In the genomic region with DNA sequence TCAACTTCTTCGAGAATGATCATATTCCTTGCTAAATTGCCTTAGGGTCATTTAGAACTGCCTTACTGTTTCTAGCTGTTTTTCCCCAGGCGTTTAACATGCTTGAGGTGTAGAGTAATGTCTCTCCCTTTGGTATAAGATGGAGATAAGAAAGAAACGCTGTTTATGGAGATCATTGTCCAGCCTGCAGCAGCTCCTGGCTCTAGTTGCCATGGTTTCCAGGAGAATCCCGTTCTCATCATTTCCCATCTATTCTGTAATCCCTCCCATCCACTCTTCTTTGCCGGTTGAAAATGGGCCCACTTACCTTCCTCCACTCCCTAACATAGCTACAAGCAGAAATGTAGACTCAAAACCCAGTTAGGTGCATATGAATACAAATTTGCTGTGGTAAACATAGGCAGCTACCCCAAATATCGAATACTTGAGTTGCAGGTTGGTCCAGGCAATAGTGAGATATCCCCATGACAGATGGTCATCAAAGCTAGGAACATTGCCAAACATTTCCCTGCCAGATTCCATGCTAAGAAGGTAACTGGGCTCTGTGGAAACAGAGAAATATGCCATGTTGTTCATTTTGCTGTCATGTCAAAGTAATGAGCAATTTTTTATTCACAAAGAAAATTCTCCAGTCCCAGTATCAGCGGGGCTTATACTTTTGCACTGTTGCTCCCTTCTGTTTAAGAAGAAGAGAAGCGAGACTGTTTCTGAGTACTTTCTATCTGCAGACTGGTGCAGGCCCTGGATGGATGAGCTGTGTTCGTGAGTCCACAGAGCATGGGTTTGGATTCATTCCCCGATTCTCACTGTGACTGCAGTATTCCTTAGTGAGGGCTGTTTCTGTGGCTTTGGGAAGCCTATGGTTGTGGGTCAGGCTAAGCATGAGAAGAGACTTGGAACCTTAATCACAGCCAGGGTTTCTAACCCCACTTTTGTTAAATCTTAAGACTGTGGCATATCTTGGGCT, we compare ENCODE assay signal across 20 mouse cellular contexts. TPM values are rescaled to one million over a fixed set of nuclear protein-coding genes. Genes with fewer than 3 reads are reported as not detected.
DNase-seq lines count a peak whose midpoint lies in the region; ATAC-seq and TF ChIP-seq lines count a peak whose summit lies in the region.
"Had no signal": no experiment of that assay in that cellular context is flagged by ENCODE, and none has a peak within 500 bp of the region (broad histone marks: within the 10 kb centered on the region; RNA-seq: fewer than 3 reads in every experiment).

No protein-coding gene starts in this region.

- TF ChIP-seq CTCF in heart, adult 2 months (IDR thresholded peaks at IDR 0.05): no peak
- no peak for TF ChIP-seq CTCF in hindbrain, postnatal 0 days (IDR thresholded peaks at IDR 0.05; ENCODE audit: low read depth)

- no peak for TF ChIP-seq EP300 in heart, adult 2 months (IDR thresholded peaks at IDR 0.05; ENCODE audit: insufficient read depth, low read depth, low read length)

- no peak overlapping the region for H3K4me3 ChIP-seq in heart, adult 2 months
- H3K4me3 ChIP-seq in hindbrain, postnatal 0 days (ENCODE audit: low read length): no peak overlapping the region
- no peak overlapping the region for H3K4me3 ChIP-seq in liver, embryonic 11.5 days (ENCODE audit: low read depth, low read length)
- H3K4me3 ChIP-seq: embryonic facial prominence, embryonic 15.5 days; neural tube, embryonic 12.5 days had no signal

- DNase-seq in heart, adult 11 months: peak; percentile 59
- DNase-seq in heart, adult 2 months: no peak
- peak; percentile 93 to 96 for DNase-seq in cerebellum, postnatal 10 days
- DNase-seq in hindbrain, postnatal 0 days (ENCODE audit: low spot score): peak; percentile 80
- DNase-seq in ovary, postnatal 10 days (ENCODE audit: low spot score): no peak
- DNase-seq in liver, embryonic 11.5 days (ENCODE audit: low spot score): no peak
- DNase-seq in right cerebral cortex, adult 2 months (ENCODE audit: low spot score in 2 of 2): no peak
- DNase-seq: B cell, adult 2 months; liver; lung, adult 2 months; lung, postnatal 4 days; thymus, adult 2 months had no signal

- no peaks in the 10 kb centered on the region for H3K36me3 ChIP-seq in heart, adult 2 months (ENCODE audit: control insufficient read depth, insufficient read depth, low read length)
- H3K36me3 ChIP-seq in hindbrain, postnatal 0 days (ENCODE audit: insufficient read depth, low read length): no peaks in the 10 kb centered on the region
- H3K36me3 ChIP-seq in liver, embryonic 11.5 days (ENCODE audit: control insufficient read depth, insufficient read depth, low read length): no peaks in the 10 kb centered on the region
- H3K36me3 ChIP-seq: embryonic facial prominence, embryonic 15.5 days; neural tube, embryonic 12.5 days had no signal

- no peaks in the 10 kb centered on the region for H3K79me2 ChIP-seq in heart, adult 2 months (replicated peaks; ENCODE audit: control insufficient read depth, insufficient read depth, low read length)

- TF ChIP-seq POLR2A in heart, adult 2 months (IDR thresholded peaks at IDR 0.05; ENCODE audit: insufficient read depth, low read depth, low read length): no peak

- 76% methylated on average over 10 of the region's 10 CpGs for WGBS in heart, adult 2 months
- WGBS in hindbrain, postnatal 0 days: 36% methylated on average over 10 of the region's 10 CpGs
- 71% methylated on average over 10 of the region's 10 CpGs for WGBS in liver, embryonic 11.5 days

- H3K4me1 ChIP-seq in heart, adult 2 months (ENCODE audit: control insufficient read depth, insufficient read depth, low read length): no peaks in the 10 kb centered on the region
- peaks cover 6% of the 10 kb centered on the region; the same call in 1 of the 2 replicates for H3K4me1 ChIP-seq in hindbrain, postnatal 0 days (ENCODE audit: insufficient read depth, low read length)
- peaks cover 6% of the 10 kb centered on the region for H3K4me1 ChIP-seq in liver, embryonic 11.5 days (replicated peaks; ENCODE audit: control insufficient read depth, insufficient read depth, low read length)

- no peak overlapping the region for H3K27ac ChIP-seq in heart, adult 2 months
- peak overlapping the region; percentile 77 for H3K27ac ChIP-seq in hindbrain, postnatal 0 days
- no peak overlapping the region for H3K27ac ChIP-seq in liver, embryonic 11.5 days (ENCODE audit: low read depth, low read length)
- H3K27ac ChIP-seq: embryonic facial prominence, embryonic 15.5 days; kidney, postnatal 0 days; neural tube, embryonic 12.5 days had no signal

- no peaks in the 10 kb centered on the region for H3K9me3 ChIP-seq in hindbrain, postnatal 0 days (ENCODE audit: low read length)
- no peaks in the 10 kb centered on the region for H3K9me3 ChIP-seq in liver, embryonic 11.5 days (ENCODE audit: control insufficient read depth, low read length)
- H3K9me3 ChIP-seq: embryonic facial prominence, embryonic 15.5 days; neural tube, embryonic 12.5 days had no signal

- H3K4me2 ChIP-seq in hindbrain, postnatal 0 days (ENCODE audit: low read depth, low read length): peak overlapping the region; percentile 21; the same call in 1 of the 2 replicates
- H3K4me2 ChIP-seq in liver, embryonic 11.5 days: no peak overlapping the region
- H3K4me2 ChIP-seq: embryonic facial prominence, embryonic 15.5 days; neural tube, embryonic 12.5 days had no signal

- intact Hi-C loops in heart, adult 2 months (cut with DNase I): no loop called here

- no peak overlapping the region for H3K9ac ChIP-seq in heart, adult 2 months (ENCODE audit: low read depth, low read length)
- no peak overlapping the region for H3K9ac ChIP-seq in hindbrain, postnatal 0 days (replicated peaks; ENCODE audit: low read length)
- no peak overlapping the region for H3K9ac ChIP-seq in liver, embryonic 11.5 days (ENCODE audit: low read depth, low read length)
- H3K9ac ChIP-seq: embryonic facial prominence, embryonic 15.5 days; neural tube, embryonic 12.5 days had no signal

- H3K27me3 ChIP-seq in heart, adult 2 months (ENCODE audit: control insufficient read depth, insufficient read depth, low read length): no peaks in the 10 kb centered on the region
- H3K27me3 ChIP-seq in hindbrain, postnatal 0 days (ENCODE audit: insufficient read depth, low read length): no peaks in the 10 kb centered on the region
- no peaks in the 10 kb centered on the region for H3K27me3 ChIP-seq in liver, embryonic 11.5 days (replicated peaks; ENCODE audit: control insufficient read depth, insufficient read depth, low read length)
- H3K27me3 ChIP-seq: embryonic facial prominence, embryonic 15.5 days; Patski had no signal

- peak; percentile 80 for ATAC-seq in cerebellum, adult (ENCODE audit: insufficient number of reproducible peaks, low FRiP score, low TSS enrichment)
- peak; percentile 67 for ATAC-seq in hindbrain, postnatal 0 days
- ATAC-seq in liver, embryonic 11.5 days (replicated peaks; ENCODE audit: low FRiP score): no peak
- ATAC-seq: Patski had no signal

RNA-seq across cellular contexts. Expression of a gene that starts 55.8 kb away (rescaled TPM):
- total RNA-seq in heart, adult 2 months (2021): under 1 TPM in 1 of 2 experiments, not detected in 1; 0.32 TPM
- not detected in 2 replicates for polyA plus RNA-seq in heart, adult 2 months (2012; rRNA removed)
- 1.3 TPM in 2 replicates for total RNA-seq in hindbrain, postnatal 0 days (2014; rRNA removed)
- 1.5 and 1.8 TPM in 2 replicates for polyA plus RNA-seq in hindbrain, postnatal 0 days (2015; fragmentation: Nextera tagmentation; extraction: Ambion mirVana)
- polyA plus RNA-seq in liver, embryonic 11.5 days (2014; fragmentation: Nextera tagmentation; extraction: Ambion mirVana): 0.21 TPM in 1 of 2 replicates, not detected in the other
- total RNA-seq: granulocyte monocyte progenitor cell, adult 5-6 weeks had no signal
- polyA plus RNA-seq: lung, adult 2 months; small intestine, adult 2 months; stomach, embryonic 14.5 days had no signal

Comparison
In these comparisons a context has a peak if more than half of its experiments do, and no peak if none do; other contexts are left out.
1. DNase-seq: peak in heart, adult 11 months (single experiment), cerebellum, postnatal 10 days (2 of 2) and hindbrain, postnatal 0 days (single experiment); none in heart, adult 2 months (0 of 2), ovary, postnatal 10 days (single experiment), liver, embryonic 11.5 days (single experiment) and right cerebral cortex, adult 2 months (0 of 2).